Mouse (Mus musculus) testis, adult 2 months (tissue): ENCODE results near the gene Bend3.

Experiments used
- CTCF ChIP-seq: fragments of 200-500 bp; IDR thresholded peaks from 2 replicates; pipeline ENCODE4 v1.5.1; 2012; ENCODE audit warnings: low read depth, mild to moderate bottlenecking, inconsistent platforms, low read length, moderate library complexity; ENCODE audit not compliant: control insufficient read depth, insufficient read depth, insufficient replicate concordance
- POLR2A ChIP-seq: fragments of 200-500 bp; IDR thresholded peaks from 2 replicates; pipeline ENCODE4 v1.6.1; 2012; ENCODE audit warnings: low read depth, mild to moderate bottlenecking, inconsistent platforms, low read length, moderate library complexity; ENCODE audit not compliant: control insufficient read depth

DNA sequence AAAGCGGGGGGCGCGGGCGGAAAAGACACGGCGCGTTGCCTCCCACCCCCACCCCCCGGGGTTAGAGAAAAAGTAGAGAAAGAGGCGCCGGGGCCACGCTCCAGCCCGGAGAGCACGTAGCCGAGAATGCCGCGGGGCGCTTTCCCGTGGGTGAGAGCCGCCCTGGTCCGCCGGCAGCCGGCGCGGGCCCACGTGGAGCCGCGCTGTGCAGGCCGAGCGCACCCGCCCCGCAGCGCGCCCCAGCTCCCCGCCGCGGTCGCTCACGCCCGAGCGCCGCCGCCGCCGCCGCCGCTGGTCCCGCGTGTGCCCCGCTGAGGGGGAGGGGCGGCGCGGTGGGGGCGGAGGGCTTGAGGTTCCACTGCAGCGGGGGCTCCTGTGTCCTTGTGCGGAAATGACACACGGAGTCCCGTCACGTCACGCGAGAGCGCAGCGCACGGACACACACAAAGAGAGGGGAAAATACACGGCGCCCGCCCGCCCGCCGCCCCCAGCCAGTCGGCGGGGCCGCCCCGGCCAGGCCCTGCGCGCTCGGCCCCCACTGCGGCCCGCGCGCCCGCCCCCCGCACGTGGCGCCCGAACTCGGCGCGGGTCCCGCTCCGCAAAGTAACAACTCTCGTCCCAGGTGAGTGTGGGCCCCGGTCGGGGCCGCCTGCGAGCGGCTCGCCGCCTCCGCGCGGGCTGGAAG is at the start of gene Bend3:
- TF ChIP-seq POLR2A (peak; percentile 27; the same call in 1 of the 2 replicates), CTCF (no peak)
